Mouse (Mus musculus): ENCODE data around the gene Zfp1. TPM values are rescaled to one million over a fixed set of nuclear protein-coding genes. Genes with fewer than 3 reads are reported as not detected.

Gene Zfp1
- total RNA-seq, 2 experiments from 2014 or later, result 22.0 to 23.5 TPM

- no peak for DNase-seq (ENCODE audit: extremely low spot score in 1 of 2, low spot score in 2 of 2)
- Histone ChIP-seq H3K4me3 (no peak overlapping the region), H3K27ac (no peak overlapping the region)
- intact Hi-C loops (cut with DNase I), result no loop called here
- TF ChIP-seq CTCF (IDR thresholded peaks at IDR 0.05), result no peak
These were observed 2.5 kb downstream of the Zfp1 start for GRCm38 (mm10) chr8:111645715-111646114.

- intact Hi-C loops (cut with DNase I), result no loop called here
- no peak for TF ChIP-seq CTCF (IDR thresholded peaks at IDR 0.05)
- DNase-seq (ENCODE audit: extremely low spot score in 1 of 2, low spot score in 2 of 2), result no peak
- Histone ChIP-seq H3K4me3 (no peak overlapping the region), H3K27ac (no peak overlapping the region)
These were observed 5.6 kb downstream of the Zfp1 start for GRCm38 (mm10) chr8:111648834-111649233.

GRCm38 (mm10) chr8:111650651-111651050, 7.5 kb downstream of the Zfp1 start:
- intact Hi-C loops (cut with DNase I), result no loop called here
- Histone ChIP-seq H3K4me3 (no peak overlapping the region), H3K27ac (no peak overlapping the region)
- no peak for DNase-seq (ENCODE audit: extremely low spot score in 1 of 2, low spot score in 2 of 2)
- TF ChIP-seq CTCF (IDR thresholded peaks at IDR 0.05), result no peak

- intact Hi-C loops (cut with DNase I), result no loop called here
- no peak overlapping the region for H3K27ac ChIP-seq
- H3K4me3 ChIP-seq, result no peak overlapping the region
- no peak for TF ChIP-seq CTCF (IDR thresholded peaks at IDR 0.05)
- no peak for DNase-seq (ENCODE audit: extremely low spot score in 1 of 2, low spot score in 2 of 2)
These were observed 10.3 kb downstream of the Zfp1 start for GRCm38 (mm10) chr8:111653524-111653923.

- no peak overlapping the region for H3K27ac ChIP-seq
- no peak for TF ChIP-seq CTCF (IDR thresholded peaks at IDR 0.05)
- H3K4me3 ChIP-seq, result no peak overlapping the region
- DNase-seq (ENCODE audit: extremely low spot score in 1 of 2, low spot score in 2 of 2), result no peak
- intact Hi-C loops (cut with DNase I), result no loop called here
These were observed 14.2 kb downstream of the Zfp1 start for GRCm38 (mm10) chr8:111657312-111657854.

- no peak overlapping the region for H3K4me3 ChIP-seq
- peak overlapping the region; percentile 32; the same call in 1 of the 2 replicates for H3K27ac ChIP-seq
- intact Hi-C loops (cut with DNase I), result no loop called here
- no peak for TF ChIP-seq CTCF (IDR thresholded peaks at IDR 0.05)
- no peak for DNase-seq (ENCODE audit: extremely low spot score in 1 of 2, low spot score in 2 of 2)
These were observed 15.7 kb downstream of the Zfp1 start for GRCm38 (mm10) chr8:111658819-111659423.

GRCm38 (mm10) chr8:111662473-111662872, 19.3 kb downstream of the Zfp1 start:
- DNase-seq (ENCODE audit: extremely low spot score in 1 of 2, low spot score in 2 of 2), result peak; percentile 67 to 82
- intact Hi-C loops (cut with DNase I), result loop anchor here (1.0 to 10.0 kb wide), 3 partner anchors 126 to 318 kb away; partner anchors contain the start of gene Znrf1
- Histone ChIP-seq H3K27ac (no peak overlapping the region), H3K4me3 (no peak overlapping the region)
- peak; percentile 82 for TF ChIP-seq CTCF (IDR thresholded peaks at IDR 0.05)

GRCm38 (mm10) chr8:111666751-111667150, 23.6 kb downstream of the Zfp1 start:
- DNase-seq (ENCODE audit: extremely low spot score in 1 of 2, low spot score in 2 of 2), result no peak
- Histone ChIP-seq H3K27ac (no peak overlapping the region), H3K4me3 (no peak overlapping the region)
- intact Hi-C loops (cut with DNase I), result loop anchor here (10.0 kb wide), 1 partner anchor 322 kb away; no protein-coding TSS in a partner anchor
- TF ChIP-seq CTCF (IDR thresholded peaks at IDR 0.05), result no peak

- intact Hi-C loops (cut with DNase I), result no loop called here
- peak; percentile 48 for TF ChIP-seq CTCF (IDR thresholded peaks at IDR 0.05)
These were observed 33.0 kb downstream of the Zfp1 start for GRCm38 (mm10) chr8:111676237-111676636.

GRCm38 (mm10) chr8:111678111-111678510, 34.9 kb downstream of the Zfp1 start:
- H3K4me3 ChIP-seq, result no peak overlapping the region

More at GRCm38 (mm10) chr8:111676237-111676636, 33.0 kb downstream of the Zfp1 start:
- DNase-seq (ENCODE audit: extremely low spot score in 1 of 2, low spot score in 2 of 2), result no peak
- no peak overlapping the region for H3K27ac ChIP-seq
- H3K4me3 ChIP-seq, result no peak overlapping the region

GRCm38 (mm10) chr8:111678848-111679247, 35.6 kb downstream of the Zfp1 start:
- Histone ChIP-seq H3K27ac (no peak overlapping the region), H3K4me3 (no peak overlapping the region)
- no peak for TF ChIP-seq CTCF (IDR thresholded peaks at IDR 0.05)
- DNase-seq (ENCODE audit: extremely low spot score in 1 of 2, low spot score in 2 of 2), result no peak
- intact Hi-C loops (cut with DNase I), result loop anchor here (1.0 to 2.0 kb wide), 2 partner anchors 132 to 156 kb away; no protein-coding TSS in a partner anchor

More at GRCm38 (mm10) chr8:111678111-111678510, 34.9 kb downstream of the Zfp1 start:
- peak; percentile 87 for TF ChIP-seq CTCF (IDR thresholded peaks at IDR 0.05)
- intact Hi-C loops (cut with DNase I), result loop anchor here (1.0 to 2.0 kb wide), 2 partner anchors 133 to 157 kb away; no protein-coding TSS in a partner anchor
- no peak overlapping the region for H3K27ac ChIP-seq
- DNase-seq (ENCODE audit: extremely low spot score in 1 of 2, low spot score in 2 of 2), result peak; percentile 61 to 63

- no peak overlapping the region for H3K27ac ChIP-seq
- no peak overlapping the region for H3K4me3 ChIP-seq
- intact Hi-C loops (cut with DNase I), result no loop called here
- DNase-seq (ENCODE audit: extremely low spot score in 1 of 2, low spot score in 2 of 2), result no peak
- TF ChIP-seq CTCF (IDR thresholded peaks at IDR 0.05), result peak; percentile 3; the same call in 1 of the 2 replicates
These were observed 37.3 kb downstream of the Zfp1 start for GRCm38 (mm10) chr8:111680423-111681028.

Data from left cerebral cortex, adult 2 months (tissue).